Mouse (Mus musculus) Patski (cell line): Measurements from ENCODE around the gene Tmem40. TPM values are rescaled to one million over a fixed set of nuclear protein-coding genes. Genes with fewer than 3 reads are reported as not detected.
A peak's percentile ranks its signal among the peaks of the same experiment; 100 is the strongest.

Experiments used
- ATAC-seq: fragments of 100-300 bp; one replicate; pipeline ENCODE4 v1.8.0; 2021
- CTCF ChIA-PET: fragments of 350-600 bp; sonication (Branson Sonifier 250); formaldehyde crosslinking; loops from one replicate; lab custom pipeline; 2022; ENCODE audit warnings: inconsistent platforms; lab: Charles Lee
- POLR2A ChIA-PET: fragments of 350-600 bp; sonication (Branson Sonifier 250); formaldehyde crosslinking; loops from one replicate; lab custom pipeline; 2022; ENCODE audit warnings: antibody characterized with exemption, inconsistent platforms; lab: Charles Lee
- DNase-seq: peaks from one replicate; pipeline ENCODE4 v3.0.0-alpha.2; 2011; ENCODE audit warnings: low read depth, low spot score
- H3K27me3 ChIP-seq: fragments of 371-371 bp; one replicate; pipeline ENCODE4 v1.5.1; 2021
- CTCF ChIP-seq: fragments of 100-300 bp; IDR thresholded peaks from one replicate; pipeline ENCODE4 v1.5.1; 2021
- in situ Hi-C: fragments of 300-500 bp; cut with MboI; formaldehyde crosslinking; loops from 3 replicates; pipeline ENCODE4 v1.11.1; 2018; ENCODE audit warnings: low pct_unique_long_range_greater_than_20kb, mixed read lengths
- polyA plus RNA-seq: library from polyadenylated mRNA; unstranded; gene quantifications from one replicate; pipeline ENCODE4 v1.2.3, GENCODE M21; 2021

The Tmem40 gene
- polyA plus RNA-seq, 1 experiment from 2014 or later: not detected

- no peak for ATAC-seq
- in situ Hi-C loops: loop anchor here (25.0 kb wide), 1 partner anchor 527 kb away; no protein-coding TSS in a partner anchor
- ChIA-PET POLR2A (no interaction called here), CTCF (no interaction called here)
- H3K27me3 ChIP-seq: peaks cover 6% of the 10 kb centered on the region
- no peak for DNase-seq
- TF ChIP-seq CTCF: no peak
Measured at GRCm38 (mm10) chr6:115739056-115739455, 23.2 kb downstream of the Tmem40 start.

- ATAC-seq (no peak), DNase-seq (no peak)
- ChIA-PET POLR2A (no interaction called here), CTCF (no interaction called here)
- in situ Hi-C loops: loop anchor here (25.0 kb wide), 1 partner anchor 523 kb away; no protein-coding TSS in a partner anchor
- peak; percentile 71 for TF ChIP-seq CTCF
- H3K27me3 ChIP-seq: no peaks in the 10 kb centered on the region
Measured at GRCm38 (mm10) chr6:115734909-115735308, 27.3 kb downstream of the Tmem40 start.

- in situ Hi-C loops: loop anchor here (25.0 kb wide), 1 partner anchor 520 kb away; no protein-coding TSS in a partner anchor
- CTCF ChIA-PET: no interaction called here
- H3K27me3 ChIP-seq: no peaks in the 10 kb centered on the region
- POLR2A ChIA-PET: interaction anchor here (0.7 kb wide), 1 partner anchor 543 kb away, joined by 3 read pairs; no protein-coding TSS in a partner anchor
- no peak for ATAC-seq
- TF ChIP-seq CTCF: no peak
- no peak for DNase-seq
Measured at GRCm38 (mm10) chr6:115732341-115732928, 29.8 kb downstream of the Tmem40 start.

- ATAC-seq (no peak), DNase-seq (no peak)
- CTCF ChIA-PET: no interaction called here
- TF ChIP-seq CTCF: no peak
- H3K27me3 ChIP-seq: no peaks in the 10 kb centered on the region
- POLR2A ChIA-PET: interaction anchor here (0.7 kb wide), 1 partner anchor 20 kb away, joined by 3 read pairs; no protein-coding TSS in a partner anchor
- in situ Hi-C loops: loop anchor here (25.0 kb wide), 1 partner anchor 518 kb away; no protein-coding TSS in a partner anchor
Measured at GRCm38 (mm10) chr6:115730560-115731342, 31.5 kb downstream of the Tmem40 start.

- ATAC-seq: no peak
- in situ Hi-C loops: loop anchor here (25.0 kb wide), 1 partner anchor 515 kb away; no protein-coding TSS in a partner anchor
- DNase-seq: no peak
- H3K27me3 ChIP-seq: no peaks in the 10 kb centered on the region
- ChIA-PET CTCF (interaction anchor here (0.6 to 1.6 kb wide), 4 partner anchors 11 to 91 kb away, joined by 3 to 4 read pairs (median 3); no protein-coding TSS in a partner anchor), POLR2A (no interaction called here)
- no peak for TF ChIP-seq CTCF
Measured at GRCm38 (mm10) chr6:115727570-115727969, 34.6 kb downstream of the Tmem40 start.

GRCm38 (mm10) chr6:115727108-115727507 is 35.1 kb downstream of the Tmem40 start:
- POLR2A ChIA-PET: no interaction called here
- ATAC-seq (no peak), DNase-seq (no peak)
- CTCF ChIA-PET: interaction anchor here (1.2 to 1.6 kb wide), 3 partner anchors 11 to 92 kb away, joined by 3 to 4 read pairs (median 3); no protein-coding TSS in a partner anchor
- peak; percentile 68 for TF ChIP-seq CTCF
- H3K27me3 ChIP-seq: no peaks in the 10 kb centered on the region
- in situ Hi-C loops: loop anchor here (25.0 kb wide), 1 partner anchor 515 kb away; no protein-coding TSS in a partner anchor

- CTCF ChIA-PET: no interaction called here
- peak; percentile 17 for ATAC-seq
- in situ Hi-C loops: no loop called here
- no peaks in the 10 kb centered on the region for H3K27me3 ChIP-seq
- no peak for TF ChIP-seq CTCF
- no peak for DNase-seq
- POLR2A ChIA-PET: no interaction called here
Measured at GRCm38 (mm10) chr6:115722246-115722645, 40.0 kb downstream of the Tmem40 start.

- ATAC-seq (no peak), DNase-seq (no peak)
- ChIA-PET POLR2A (no interaction called here), CTCF (interaction anchor here (1.7 kb wide), 1 partner anchor 26 kb away, joined by 5 read pairs; no protein-coding TSS in a partner anchor)
- in situ Hi-C loops: no loop called here
- H3K27me3 ChIP-seq: no peaks in the 10 kb centered on the region
- no peak for TF ChIP-seq CTCF
Measured at GRCm38 (mm10) chr6:115717715-115718558, 44.3 kb downstream of the Tmem40 start.

GRCm38 (mm10) chr6:115717101-115717652 is 45.0 kb downstream of the Tmem40 start:
- no peaks in the 10 kb centered on the region for H3K27me3 ChIP-seq
- ATAC-seq: no peak
- POLR2A ChIA-PET: no interaction called here
- no peak for DNase-seq
- in situ Hi-C loops: no loop called here
- CTCF ChIA-PET: interaction anchor here (1.7 kb wide), 1 partner anchor 25 kb away, joined by 5 read pairs; no protein-coding TSS in a partner anchor
- no peak for TF ChIP-seq CTCF
